Mouse (Mus musculus): ENCODE data around the gene Llph. TPM values are rescaled to one million over a fixed set of nuclear protein-coding genes. Genes with fewer than 3 reads are reported as not detected.

The Llph gene
- polyA plus RNA-seq, 1 experiment, result 4.5 TPM

DNA sequence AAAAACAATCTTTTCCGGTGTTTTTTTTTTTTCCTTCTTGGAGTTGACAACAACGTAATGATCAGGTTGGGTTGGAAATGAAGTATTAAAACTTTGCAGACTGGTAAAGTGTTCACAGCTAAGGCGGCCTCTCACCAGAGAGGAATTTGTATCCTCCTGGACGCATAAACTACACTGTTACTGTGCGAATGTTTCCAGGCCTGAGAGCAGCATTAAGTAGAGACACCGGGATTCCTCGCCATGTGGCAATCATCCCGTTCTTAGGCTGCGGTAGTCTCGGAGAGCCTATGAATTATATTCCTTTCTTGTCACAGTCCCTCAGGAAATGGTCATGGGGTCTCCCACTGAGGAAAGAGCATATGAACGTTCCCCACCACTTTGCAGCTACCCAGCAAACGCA lies 40.9 kb downstream of the Llph start:
- H3K4me1 ChIP-seq (ENCODE audit: control insufficient read depth), result no peaks in the 10 kb centered on the region
- H3K4me3 ChIP-seq (replicated peaks), result no peak overlapping the region
- H3K9me3 ChIP-seq (ENCODE audit: control insufficient read depth, low read length), result peaks cover 5% of the 10 kb centered on the region; the same call in 1 of the 2 replicates
- TF ChIP-seq GATA1 (IDR thresholded peaks at IDR 0.05; ENCODE audit: low read length) (no peak), TAL1 (IDR thresholded peaks at IDR 0.05; ENCODE audit: low read length) (no peak)
- H3K27me3 ChIP-seq (ENCODE audit: control insufficient read depth), result peaks cover 11% of the 10 kb centered on the region
- no peaks in the 10 kb centered on the region for H3K36me3 ChIP-seq (ENCODE audit: control insufficient read depth)

- Histone ChIP-seq H3K4me1 (ENCODE audit: control insufficient read depth) (no peaks in the 10 kb centered on the region), H3K27me3 (ENCODE audit: control insufficient read depth) (peaks cover 11% of the 10 kb centered on the region), H3K36me3 (ENCODE audit: control insufficient read depth) (no peaks in the 10 kb centered on the region), H3K9me3 (ENCODE audit: control insufficient read depth, low read length) (no peaks in the 10 kb centered on the region), H3K4me3 (replicated peaks) (no peak overlapping the region)
- TF ChIP-seq GATA1 (IDR thresholded peaks at IDR 0.05; ENCODE audit: low read length) (no peak), TAL1 (IDR thresholded peaks at IDR 0.05; ENCODE audit: low read length) (no peak)
Observed at GRCm38 (mm10) chr10:120269946-120270345, 43.1 kb downstream of the Llph start.

DNA sequence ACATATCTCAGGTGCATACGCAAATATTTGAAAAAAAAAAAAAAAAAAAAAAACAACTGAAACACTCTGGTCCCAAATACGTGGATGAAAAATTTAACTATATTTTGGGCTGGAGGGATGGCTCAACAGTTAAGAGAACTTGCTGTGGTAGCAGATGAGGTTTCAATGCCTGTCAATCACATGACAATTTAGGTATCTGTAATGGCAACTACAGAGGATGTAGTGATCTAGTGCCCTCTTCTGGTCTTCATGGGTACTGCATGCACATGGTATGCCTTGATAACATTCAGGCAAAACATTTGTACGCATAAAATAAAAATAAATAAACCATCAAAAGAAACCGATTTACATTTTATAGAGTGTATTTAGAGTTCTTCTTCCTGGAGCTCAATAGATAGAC lies 43.9 kb downstream of the Llph start:
- H3K27me3 ChIP-seq (ENCODE audit: control insufficient read depth), result peaks cover 11% of the 10 kb centered on the region
- H3K4me3 ChIP-seq (replicated peaks), result no peak overlapping the region
- H3K9me3 ChIP-seq (ENCODE audit: control insufficient read depth, low read length), result no peaks in the 10 kb centered on the region
- no peaks in the 10 kb centered on the region for H3K36me3 ChIP-seq (ENCODE audit: control insufficient read depth)
- TF ChIP-seq TAL1 (IDR thresholded peaks at IDR 0.05; ENCODE audit: low read length) (no peak), GATA1 (IDR thresholded peaks at IDR 0.05; ENCODE audit: low read length) (no peak)
- H3K4me1 ChIP-seq (ENCODE audit: control insufficient read depth), result no peaks in the 10 kb centered on the region

GRCm38 (mm10) chr10:120271318-120271717 lies 44.4 kb downstream of the Llph start:
- H3K27me3 ChIP-seq (ENCODE audit: control insufficient read depth), result peaks cover 11% of the 10 kb centered on the region
- no peaks in the 10 kb centered on the region for H3K4me1 ChIP-seq (ENCODE audit: control insufficient read depth)
- H3K36me3 ChIP-seq (ENCODE audit: control insufficient read depth), result no peaks in the 10 kb centered on the region
- no peaks in the 10 kb centered on the region for H3K9me3 ChIP-seq (ENCODE audit: control insufficient read depth, low read length)
- no peak overlapping the region for H3K4me3 ChIP-seq (replicated peaks)
- TF ChIP-seq TAL1 (IDR thresholded peaks at IDR 0.05; ENCODE audit: low read length) (no peak), GATA1 (IDR thresholded peaks at IDR 0.05; ENCODE audit: low read length) (no peak)

- no peaks in the 10 kb centered on the region for H3K36me3 ChIP-seq (ENCODE audit: control insufficient read depth)
- no peak overlapping the region for H3K4me3 ChIP-seq (replicated peaks)
- TF ChIP-seq GATA1 (IDR thresholded peaks at IDR 0.05; ENCODE audit: low read length), result no peak
- TF ChIP-seq TAL1 (IDR thresholded peaks at IDR 0.05; ENCODE audit: low read length), result no peak
- no peaks in the 10 kb centered on the region for H3K4me1 ChIP-seq (ENCODE audit: control insufficient read depth)
- peaks cover 11% of the 10 kb centered on the region for H3K27me3 ChIP-seq (ENCODE audit: control insufficient read depth)
- H3K9me3 ChIP-seq (ENCODE audit: control insufficient read depth, low read length), result no peaks in the 10 kb centered on the region
Observed at GRCm38 (mm10) chr10:120271879-120272269, 45.0 kb downstream of the Llph start.

- H3K9me3 ChIP-seq (ENCODE audit: control insufficient read depth, low read length), result no peaks in the 10 kb centered on the region
- TF ChIP-seq GATA1 (IDR thresholded peaks at IDR 0.05; ENCODE audit: low read length) (no peak), TAL1 (IDR thresholded peaks at IDR 0.05; ENCODE audit: low read length) (no peak)
- H3K4me1 ChIP-seq (ENCODE audit: control insufficient read depth), result no peaks in the 10 kb centered on the region
- peaks cover 11% of the 10 kb centered on the region for H3K27me3 ChIP-seq (ENCODE audit: control insufficient read depth)
- H3K36me3 ChIP-seq (ENCODE audit: control insufficient read depth), result no peaks in the 10 kb centered on the region
- H3K4me3 ChIP-seq (replicated peaks), result no peak overlapping the region
Observed at GRCm38 (mm10) chr10:120272270-120272883, 45.5 kb downstream of the Llph start.

DNA sequence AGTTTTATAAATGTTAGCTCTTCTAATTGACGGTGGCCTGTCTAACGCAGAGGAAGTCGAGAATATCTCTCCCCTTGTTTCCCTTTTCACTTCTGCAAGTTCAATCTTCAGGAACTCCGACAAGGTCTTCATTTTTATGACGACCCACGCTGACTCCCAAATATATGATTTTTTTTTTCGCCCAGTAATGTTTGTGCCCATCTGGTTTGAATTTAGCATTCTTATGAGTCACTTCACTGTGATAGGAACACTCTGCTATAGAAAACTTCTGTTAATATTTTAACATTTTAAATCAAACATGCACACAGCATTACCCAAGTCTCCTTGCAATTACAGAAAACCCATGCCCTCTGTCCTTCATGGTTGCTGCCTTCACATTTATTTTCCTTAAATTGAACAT lies 46.5 kb downstream of the Llph start:
- H3K36me3 ChIP-seq (ENCODE audit: control insufficient read depth), result no peaks in the 10 kb centered on the region

GRCm38 (mm10) chr10:120279482-120280128 lies 52.7 kb downstream of the Llph start:
- Histone ChIP-seq H3K27me3 (ENCODE audit: control insufficient read depth) (no peaks in the 10 kb centered on the region), H3K4me3 (replicated peaks) (no peak overlapping the region), H3K4me1 (ENCODE audit: control insufficient read depth) (no peaks in the 10 kb centered on the region), H3K9me3 (ENCODE audit: control insufficient read depth, low read length) (no peaks in the 10 kb centered on the region), H3K36me3 (ENCODE audit: control insufficient read depth) (no peaks in the 10 kb centered on the region)
- no peak for TF ChIP-seq TAL1 (IDR thresholded peaks at IDR 0.05; ENCODE audit: low read length)
- no peak for TF ChIP-seq GATA1 (IDR thresholded peaks at IDR 0.05; ENCODE audit: low read length)

More for the DNA sequence above, 46.5 kb downstream of the Llph start:
- H3K27me3 ChIP-seq (ENCODE audit: control insufficient read depth), result peaks cover 11% of the 10 kb centered on the region
- no peaks in the 10 kb centered on the region for H3K9me3 ChIP-seq (ENCODE audit: control insufficient read depth, low read length)
- TF ChIP-seq TAL1 (IDR thresholded peaks at IDR 0.05; ENCODE audit: low read length) (no peak), GATA1 (IDR thresholded peaks at IDR 0.05; ENCODE audit: low read length) (no peak)
- no peak overlapping the region for H3K4me3 ChIP-seq (replicated peaks)
- H3K4me1 ChIP-seq (ENCODE audit: control insufficient read depth), result no peaks in the 10 kb centered on the region

DNA sequence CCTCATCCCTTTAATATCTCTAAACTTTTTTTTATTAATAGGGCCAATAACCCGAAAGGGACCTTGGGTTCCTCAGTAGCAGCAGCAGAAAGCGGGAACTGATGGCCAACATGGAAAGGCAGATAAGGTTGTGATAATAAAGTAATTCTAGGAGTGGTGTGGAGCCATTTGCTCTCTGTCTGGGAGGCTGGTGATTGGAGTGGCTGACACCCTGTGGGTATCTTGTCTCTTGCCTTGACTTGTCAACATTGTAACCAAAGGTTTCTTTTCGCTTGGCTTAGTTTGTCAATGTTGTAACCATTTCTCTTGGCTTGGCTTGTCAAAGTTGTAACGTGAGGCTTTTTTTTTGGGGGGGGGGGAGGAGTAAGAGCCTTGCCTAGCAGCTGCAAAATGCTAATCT lies 53.5 kb downstream of the Llph start:
- TF ChIP-seq TAL1 (IDR thresholded peaks at IDR 0.05; ENCODE audit: low read length), result no peak
- TF ChIP-seq GATA1 (IDR thresholded peaks at IDR 0.05; ENCODE audit: low read length), result no peak
- Histone ChIP-seq H3K36me3 (ENCODE audit: control insufficient read depth) (no peaks in the 10 kb centered on the region), H3K4me1 (ENCODE audit: control insufficient read depth) (no peaks in the 10 kb centered on the region), H3K9me3 (ENCODE audit: control insufficient read depth, low read length) (no peaks in the 10 kb centered on the region), H3K27me3 (ENCODE audit: control insufficient read depth) (no peaks in the 10 kb centered on the region), H3K4me3 (replicated peaks) (no peak overlapping the region)
